Mouse (Mus musculus) gastrocnemius, postnatal 14 days (tissue): ENCODE results near the gene Slc38a6. TPM values are rescaled to one million over a fixed set of nuclear protein-coding genes. Genes with fewer than 3 reads are reported as not detected.
A peak's percentile ranks its signal among the peaks of the same experiment; 100 is the strongest.

Experiments used
- DNase-seq: peaks from one replicate; pipeline ENCODE4 v3.0.0; 2021; ENCODE audit warnings: mixed read lengths
- intact Hi-C: fragments of 180-260 bp; cut with DNase I; formaldehyde crosslinking; loops from one replicate; pipeline ENCODE4 v1.15.1; 2025; ENCODE audit warnings: low total_unique reads
- total RNA-seq, 2 experiments: library from RNA; stranded (reverse); gene quantifications; 2 replicates each; pipeline ENCODE4 v1.2.3; 2021

Gene Slc38a6
- total RNA-seq, 2 experiments from 2014 or later = 4.5 to 5.5 TPM

DNA sequence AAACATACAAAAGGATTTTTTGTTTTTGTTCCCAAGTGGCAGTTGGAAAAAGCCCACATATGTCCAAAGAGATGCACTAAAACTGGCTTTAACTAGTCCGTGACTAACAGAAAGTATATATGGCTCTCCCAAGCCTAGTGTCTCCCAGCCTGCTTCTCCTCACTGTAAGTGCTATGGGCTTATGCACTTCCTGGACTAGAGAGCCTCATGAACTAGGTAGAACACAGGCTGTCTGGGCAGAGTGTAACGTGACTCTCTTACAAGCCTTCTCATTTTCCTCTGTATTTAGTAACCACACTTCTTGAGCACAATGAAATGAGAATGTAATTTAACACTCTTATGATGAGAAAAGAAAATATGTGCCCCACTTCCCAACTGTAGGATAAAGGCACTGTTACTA, 22.1 kb downstream of the Slc38a6 start:
- intact Hi-C loops = no loop called here
- DNase-seq = no peak

GRCm38 (mm10) chr12:73317706-73318686, 31.4 kb downstream of the Slc38a6 start:
- intact Hi-C loops = no loop called here
- no peak for DNase-seq

DNA sequence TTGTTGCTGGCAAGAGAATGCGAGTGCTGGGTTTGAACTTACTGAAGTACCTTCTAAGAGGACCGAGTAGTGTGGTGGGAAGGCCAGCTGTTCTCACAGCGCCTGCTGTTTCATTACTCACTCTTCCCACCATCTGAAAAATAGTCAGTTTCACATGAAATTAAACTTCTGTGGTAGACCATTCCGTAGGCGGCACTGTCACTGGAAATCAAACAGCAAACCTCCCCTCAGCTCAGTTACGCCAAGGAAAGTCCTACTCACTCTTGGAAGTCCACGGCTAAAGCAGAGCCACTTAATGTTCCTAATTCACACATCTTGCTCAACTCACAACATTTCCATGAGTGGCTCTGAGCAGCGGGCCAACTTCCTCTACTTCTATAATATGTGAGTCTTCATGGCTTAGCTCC, 37.6 kb downstream of the Slc38a6 start:
- no peak for DNase-seq
- intact Hi-C loops = loop anchor here (10.0 kb wide), 1 partner anchor 269 kb away; the partner anchor contains the start of gene Six1

DNA sequence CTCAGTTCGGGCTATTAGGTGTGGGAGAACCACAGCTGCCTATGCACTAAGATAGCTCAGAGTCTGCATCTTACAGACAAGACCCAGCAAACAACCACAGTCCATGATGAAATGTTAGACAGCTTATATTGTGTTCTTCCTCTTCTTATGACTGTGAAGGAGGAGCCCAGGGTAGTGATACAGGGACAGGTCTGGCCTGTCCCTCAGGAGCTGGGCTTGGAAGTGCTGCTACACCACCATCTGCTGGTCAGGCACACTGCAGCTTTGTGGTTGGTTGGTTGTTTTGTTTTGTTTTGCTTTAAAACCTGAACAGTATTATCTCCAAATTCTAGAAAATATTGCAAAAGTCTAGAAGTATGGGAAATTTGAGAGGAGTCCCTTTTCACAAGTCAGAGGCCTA, 38.2 kb downstream of the Slc38a6 start:
- intact Hi-C loops = loop anchor here (10.0 kb wide), 1 partner anchor 270 kb away; the partner anchor contains the start of gene Six1
- peak; percentile 49 for DNase-seq

- DNase-seq = no peak
- intact Hi-C loops = loop anchor here (10.0 kb wide), 1 partner anchor 270 kb away; the partner anchor contains the start of gene Six1
These were observed 38.6 kb downstream of the Slc38a6 start for GRCm38 (mm10) chr12:73325181-73325580.

GRCm38 (mm10) chr12:73325617-73326016, 39.0 kb downstream of the Slc38a6 start:
- DNase-seq = peak; percentile 47
- intact Hi-C loops = loop anchor here (10.0 kb wide), 1 partner anchor 271 kb away; the partner anchor contains the start of gene Six1

GRCm38 (mm10) chr12:73327381-73327780, 40.8 kb downstream of the Slc38a6 start:
- intact Hi-C loops = loop anchor here (10.0 kb wide), 1 partner anchor 273 kb away; the partner anchor contains the start of gene Six1
- DNase-seq = no peak

GRCm38 (mm10) chr12:73328448-73329167, 42.0 kb downstream of the Slc38a6 start:
- intact Hi-C loops = loop anchor here (10.0 kb wide), 1 partner anchor 274 kb away; the partner anchor contains the start of gene Six1

DNA sequence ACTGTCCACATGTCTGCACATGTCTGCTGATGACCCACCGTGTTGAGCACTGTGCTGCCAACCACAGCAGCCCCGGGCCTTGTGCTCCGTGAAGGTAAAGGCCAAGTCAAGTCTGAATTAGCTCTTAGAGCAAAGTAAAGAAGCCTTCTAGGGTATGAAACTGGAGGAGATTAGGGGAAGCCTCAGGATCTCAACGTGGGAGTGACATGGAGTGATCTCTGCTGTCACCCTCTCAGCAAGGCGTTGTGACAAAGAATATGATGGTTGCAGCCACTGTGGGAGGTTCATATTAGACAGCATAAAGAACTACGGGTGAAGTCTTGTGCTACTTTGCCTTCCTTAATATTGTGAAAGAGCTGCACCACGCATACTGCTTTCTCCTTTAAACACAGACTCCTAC, 43.7 kb downstream of the Slc38a6 start:
- intact Hi-C loops = no loop called here
- no peak for DNase-seq

More at GRCm38 (mm10) chr12:73328448-73329167, 42.0 kb downstream of the Slc38a6 start:
- DNase-seq = no peak

- no peak for DNase-seq
- intact Hi-C loops = no loop called here
These were observed 46.1 kb downstream of the Slc38a6 start for GRCm38 (mm10) chr12:73332701-73333100.

DNA sequence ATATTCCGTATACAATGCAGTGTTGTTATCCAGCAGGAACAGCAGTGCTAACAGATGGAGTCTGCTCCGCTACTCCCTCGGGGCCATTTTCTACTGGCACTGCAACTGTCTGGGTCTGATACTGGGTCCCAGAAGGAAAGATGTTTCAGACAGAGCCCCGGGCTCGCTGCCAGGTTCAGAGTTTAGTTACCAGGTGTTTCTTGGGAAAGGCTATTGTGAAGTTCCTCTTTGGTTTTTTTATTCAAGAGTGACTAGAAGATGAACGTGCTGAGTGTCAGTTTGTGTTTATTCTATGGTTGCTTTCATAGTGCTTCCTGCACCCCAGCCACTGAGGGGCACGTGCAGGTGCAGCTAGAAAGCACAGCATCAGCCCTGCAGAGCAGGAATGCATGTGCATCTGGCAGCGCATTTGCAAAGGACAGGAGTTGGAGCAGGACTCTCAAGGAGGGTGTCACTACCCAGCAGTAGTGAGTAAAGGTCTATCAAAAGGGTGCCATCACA, 47.5 kb downstream of the Slc38a6 start:
- peak; percentile 41 for DNase-seq
- intact Hi-C loops = no loop called here

DNA sequence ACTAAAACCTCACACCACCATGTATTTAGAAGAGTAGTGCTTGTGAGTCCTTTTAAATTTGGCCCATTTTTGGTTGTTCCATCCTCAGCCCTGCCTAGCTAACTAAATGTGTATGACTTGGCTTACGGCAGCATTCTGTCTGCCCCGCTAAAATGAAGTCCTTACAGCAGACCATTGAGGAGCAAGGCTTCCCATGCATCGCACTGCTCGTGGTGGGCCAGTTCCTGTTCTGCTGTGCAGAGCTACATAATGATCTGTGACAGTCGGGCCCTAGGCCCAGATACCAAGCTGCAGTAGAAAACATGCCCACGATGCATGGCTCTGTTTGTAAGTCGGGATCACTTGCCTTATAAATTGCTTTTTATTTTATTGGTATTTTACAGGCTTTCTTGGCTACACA, 50.5 kb downstream of the Slc38a6 start:
- DNase-seq = no peak

GRCm38 (mm10) chr12:73340642-73341293, 54.2 kb downstream of the Slc38a6 start:
- DNase-seq = no peak
- intact Hi-C loops = no loop called here

More for the DNA sequence above, 50.5 kb downstream of the Slc38a6 start:
- intact Hi-C loops = no loop called here

- no peak for DNase-seq
- intact Hi-C loops = no loop called here
These were observed 55.4 kb downstream of the Slc38a6 start for GRCm38 (mm10) chr12:73341703-73342663.

DNA sequence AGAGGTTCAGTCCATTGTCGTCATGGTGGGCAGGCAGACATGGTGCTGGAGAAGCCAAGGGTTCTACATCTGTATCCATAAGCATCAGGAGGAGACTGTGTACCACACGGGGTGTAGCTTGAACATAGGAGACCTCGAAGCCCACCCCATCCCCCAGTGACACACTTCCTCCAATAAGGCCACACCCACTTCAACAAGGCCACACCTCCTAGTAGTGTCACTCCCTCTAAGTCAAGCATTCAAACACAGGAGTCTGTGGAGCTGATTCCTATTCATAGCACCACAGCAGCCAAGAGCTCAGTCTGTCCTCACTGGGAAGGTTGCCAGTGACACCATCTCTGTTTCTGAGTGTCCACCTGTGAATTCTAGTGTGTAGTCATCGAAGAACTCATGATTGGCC, 57.7 kb downstream of the Slc38a6 start:
- intact Hi-C loops = no loop called here

DNA sequence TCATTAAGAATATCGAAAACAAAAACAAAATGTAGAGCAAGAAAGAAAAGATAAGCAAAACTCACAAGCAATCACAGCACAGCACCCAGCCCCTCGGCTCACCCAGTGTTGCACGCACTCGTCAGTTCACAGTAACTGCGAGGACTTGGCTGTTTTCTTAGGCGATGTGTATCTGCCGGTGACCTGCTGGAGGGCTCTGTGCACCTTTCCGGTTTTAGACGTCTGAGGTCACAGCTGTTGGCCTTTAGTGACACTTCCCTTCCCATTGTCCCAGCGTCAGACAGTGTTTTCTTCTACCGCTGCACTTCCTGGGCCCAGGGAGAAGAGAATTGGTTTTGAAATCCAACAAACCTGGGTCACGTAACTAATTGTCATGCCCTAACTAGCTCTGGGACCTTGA, 58.6 kb downstream of the Slc38a6 start:
- no peak for DNase-seq
- intact Hi-C loops = no loop called here

More for the DNA sequence above, 57.7 kb downstream of the Slc38a6 start:
- DNase-seq = no peak

DNA sequence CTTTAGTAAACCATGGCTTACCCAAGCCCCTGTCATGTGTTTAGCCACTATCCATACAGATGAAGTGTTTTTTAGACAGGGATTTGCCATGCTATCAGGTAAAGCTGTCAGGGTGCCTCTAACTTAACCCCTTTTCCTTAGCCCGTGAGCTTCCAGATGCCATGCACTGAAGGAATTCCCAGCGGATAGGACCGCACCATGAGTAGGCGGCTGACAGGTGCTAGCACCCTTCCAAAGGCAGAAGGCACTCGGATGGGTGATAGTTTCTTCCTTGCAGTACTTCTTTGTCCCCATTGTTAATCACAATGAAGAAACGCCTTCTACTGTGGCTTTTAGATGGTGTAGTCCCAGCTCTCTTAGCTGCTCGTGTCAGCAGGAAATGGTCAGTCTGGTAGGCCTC, 60.6 kb downstream of the Slc38a6 start:
- DNase-seq = no peak
- intact Hi-C loops = no loop called here

DNA sequence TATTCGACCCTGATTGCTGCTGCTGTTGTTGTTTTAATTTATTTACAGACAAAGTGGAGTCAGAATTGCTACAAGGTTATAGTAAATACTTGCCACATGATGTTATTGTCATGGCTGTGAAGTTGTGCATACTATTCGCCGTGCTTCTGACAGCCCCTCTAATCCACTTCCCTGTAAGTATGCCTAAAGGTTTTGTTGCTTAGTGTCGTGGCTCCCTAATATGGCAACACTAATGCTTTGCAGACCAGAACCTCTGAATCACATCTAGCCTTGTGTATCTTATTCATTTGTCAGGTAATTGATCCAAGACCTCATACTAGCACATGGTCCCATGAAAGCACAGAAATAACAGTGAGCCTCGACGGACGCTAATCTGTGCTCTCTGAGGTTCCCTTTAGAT, 63.9 kb downstream of the Slc38a6 start:
- intact Hi-C loops = no loop called here
- no peak for DNase-seq
